Mouse (Mus musculus): Measurements from ENCODE around the gene Capzb. TPM values are rescaled to one million over a fixed set of nuclear protein-coding genes. Genes with fewer than 3 reads are reported as not detected.
A peak's percentile ranks its signal among the peaks of the same experiment; 100 is the strongest.

Gene Capzb
- polyA plus RNA-seq, 1 experiment from 2014 or later = 382 TPM

DNA sequence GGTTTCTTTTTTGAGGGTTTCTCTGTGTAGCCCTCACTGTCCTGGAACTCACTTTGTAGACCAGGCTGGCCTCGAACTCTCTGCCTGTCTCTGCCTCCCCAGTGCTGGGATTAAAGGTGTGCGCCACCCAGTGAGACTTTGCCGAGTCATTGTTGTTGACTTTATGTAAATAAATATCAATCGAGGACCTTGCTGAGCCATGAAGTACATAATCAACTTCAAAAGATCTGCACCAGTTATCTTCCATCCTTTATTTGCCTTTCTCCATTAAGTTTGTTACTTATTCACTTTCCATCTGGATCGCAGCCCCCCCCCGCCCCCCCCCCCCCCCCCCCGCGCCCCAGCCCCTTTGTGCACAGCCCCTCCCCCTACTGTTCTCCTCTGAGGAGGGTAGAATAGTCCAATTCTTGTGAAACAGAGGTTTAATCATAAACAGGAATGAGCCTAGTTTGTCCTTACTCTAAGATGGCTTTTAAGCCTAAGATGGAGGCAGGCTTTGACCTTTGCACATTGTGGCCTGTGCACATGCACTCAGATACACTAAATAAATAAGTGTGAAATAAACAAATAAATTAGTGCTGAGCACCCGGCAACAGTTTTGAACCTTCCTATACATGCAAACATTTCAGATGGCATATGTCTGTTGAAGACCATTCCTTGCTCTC lies 142.1 kb downstream of the Capzb start:
- 69% methylated on average over 7 of the region's 9 CpGs for WGBS
- Histone ChIP-seq H3K27ac (ENCODE audit: low read length) (no peak overlapping the region), H3K36me3 (ENCODE audit: control insufficient read depth, insufficient read depth) (no peaks in the 10 kb centered on the region), H3K4me3 (ENCODE audit: low read length) (no peak overlapping the region), H3K27me3 (ENCODE audit: control insufficient read depth, insufficient read depth, low read length) (peaks cover 2% of the 10 kb centered on the region; the same call in 1 of the 2 replicates), H3K9me3 (replicated peaks; ENCODE audit: control insufficient read depth, low read length) (no peaks in the 10 kb centered on the region), H3K4me2 (ENCODE audit: low read depth, low read length) (no peak overlapping the region), H3K4me1 (ENCODE audit: control insufficient read depth, insufficient read depth, low read length) (no peaks in the 10 kb centered on the region), H3K9ac (ENCODE audit: low read length) (no peak overlapping the region)
- ATAC-seq (replicated peaks; ENCODE audit: extremely low read depth, insufficient read depth, low FRiP score) = no peak

DNA sequence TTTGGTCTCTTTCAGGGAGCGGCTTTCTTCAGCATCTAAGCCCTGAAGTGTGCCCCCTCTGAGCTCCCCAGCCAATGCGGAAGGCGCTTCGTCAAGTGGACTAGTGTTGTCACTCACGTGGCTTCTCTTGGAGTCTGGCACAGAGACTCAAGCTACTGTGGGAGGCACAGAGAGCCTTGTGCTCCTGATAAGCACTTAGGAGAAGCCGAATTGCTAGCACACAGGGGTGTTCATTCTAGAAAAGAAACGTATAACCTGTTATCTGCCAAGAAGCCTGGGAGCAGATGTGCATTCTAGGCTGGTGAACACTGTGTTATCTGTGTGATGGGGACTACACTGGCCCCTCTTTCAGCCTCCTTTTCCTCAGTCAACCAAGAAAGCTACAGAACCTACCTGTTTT lies 142.8 kb downstream of the Capzb start:
- ATAC-seq (replicated peaks; ENCODE audit: extremely low read depth, insufficient read depth, low FRiP score) = no peak
- Histone ChIP-seq H3K4me1 (ENCODE audit: control insufficient read depth, insufficient read depth, low read length) (no peaks in the 10 kb centered on the region), H3K36me3 (ENCODE audit: control insufficient read depth, insufficient read depth) (no peaks in the 10 kb centered on the region), H3K4me2 (ENCODE audit: low read depth, low read length) (no peak overlapping the region), H3K9me3 (replicated peaks; ENCODE audit: control insufficient read depth, low read length) (no peaks in the 10 kb centered on the region), H3K27me3 (ENCODE audit: control insufficient read depth, insufficient read depth, low read length) (peaks cover 2% of the 10 kb centered on the region; the same call in 1 of the 2 replicates), H3K27ac (ENCODE audit: low read length) (no peak overlapping the region), H3K4me3 (ENCODE audit: low read length) (no peak overlapping the region), H3K9ac (ENCODE audit: low read length) (no peak overlapping the region)
- WGBS = 36% methylated on average over 7 of the region's 7 CpGs

DNA sequence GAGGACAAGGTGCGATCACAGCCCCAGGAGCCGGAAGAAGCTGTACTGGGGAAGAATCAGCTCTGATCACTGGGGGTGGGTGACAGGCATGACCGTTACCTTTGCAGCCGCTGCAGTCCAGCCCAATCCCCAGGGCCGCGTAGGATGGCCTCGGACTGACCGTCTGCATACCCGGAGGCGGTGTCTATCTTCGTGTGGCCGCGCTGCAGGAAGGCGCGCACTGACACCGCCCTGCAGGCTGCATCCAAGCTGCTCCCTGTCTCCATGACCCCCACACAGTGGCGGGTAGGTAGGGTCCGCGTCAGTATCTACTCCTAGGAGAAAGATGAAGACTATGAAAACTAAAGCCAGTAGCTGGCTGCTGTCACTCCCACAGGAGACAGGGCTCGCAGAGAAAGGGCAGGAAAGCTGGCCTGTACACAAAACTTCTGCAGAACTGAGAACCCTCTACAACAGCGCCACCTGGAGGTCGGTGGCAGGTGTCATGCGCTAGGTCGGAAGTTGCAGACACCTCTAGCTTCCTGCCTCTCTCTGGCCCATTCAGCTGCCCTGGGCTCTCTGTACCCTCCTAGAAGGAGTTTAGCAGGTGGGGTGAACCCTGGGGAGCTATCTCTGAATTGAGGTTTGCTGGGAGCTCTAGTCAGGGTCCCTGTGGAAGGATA lies 144.3 kb downstream of the Capzb start:
- WGBS = 13% methylated on average over 24 of the region's 24 CpGs
- H3K9ac ChIP-seq (ENCODE audit: low read length) = peak overlapping the region; percentile 62
- no peaks in the 10 kb centered on the region for H3K9me3 ChIP-seq (replicated peaks; ENCODE audit: control insufficient read depth, low read length)
- peak; percentile 75 for ATAC-seq (replicated peaks; ENCODE audit: extremely low read depth, insufficient read depth, low FRiP score)
- H3K27me3 ChIP-seq (ENCODE audit: control insufficient read depth, insufficient read depth, low read length) = 0 out of 2 replicates have a peak, but pooled peaks cover 2% of the 10 kb centered on the region
- H3K4me1 ChIP-seq (ENCODE audit: control insufficient read depth, insufficient read depth, low read length) = no peaks in the 10 kb centered on the region
- no peaks in the 10 kb centered on the region for H3K36me3 ChIP-seq (ENCODE audit: control insufficient read depth, insufficient read depth)
- H3K4me2 ChIP-seq (ENCODE audit: low read depth, low read length) = peak overlapping the region; percentile 75
- no peak overlapping the region for H3K27ac ChIP-seq (ENCODE audit: low read length)
- peak overlapping the region; percentile 41 for H3K4me3 ChIP-seq (ENCODE audit: low read length)

DNA sequence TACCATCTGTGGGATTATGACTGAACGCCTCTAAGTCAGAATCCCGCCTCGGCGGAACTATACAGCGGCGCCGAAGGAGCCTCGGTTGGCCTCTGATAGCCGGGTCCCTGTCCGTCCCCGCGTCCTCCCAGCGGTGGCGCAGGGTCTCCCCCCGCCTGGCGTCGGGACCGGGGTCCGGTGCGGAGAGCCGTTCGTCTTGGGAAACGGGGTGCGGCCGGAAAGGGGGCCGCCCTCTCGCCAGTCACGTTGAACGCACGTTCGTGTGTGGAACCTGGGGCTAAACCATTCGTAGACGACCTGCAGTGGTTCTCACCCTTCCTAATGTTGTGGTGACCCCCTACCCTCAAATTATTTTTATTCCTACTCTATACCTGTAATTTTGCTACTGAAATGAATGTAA lies 145.4 kb downstream of the Capzb start:
- H3K4me1 ChIP-seq (ENCODE audit: control insufficient read depth, insufficient read depth, low read length) = no peaks in the 10 kb centered on the region
- H3K9me3 ChIP-seq (replicated peaks; ENCODE audit: control insufficient read depth, low read length) = no peaks in the 10 kb centered on the region
- H3K4me3 ChIP-seq (ENCODE audit: low read length) = no peak overlapping the region
- H3K4me2 ChIP-seq (ENCODE audit: low read depth, low read length) = no peak overlapping the region
- no peaks in the 10 kb centered on the region for H3K36me3 ChIP-seq (ENCODE audit: control insufficient read depth, insufficient read depth)
- no peak overlapping the region for H3K27ac ChIP-seq (ENCODE audit: low read length)
- no peak for ATAC-seq (replicated peaks; ENCODE audit: extremely low read depth, insufficient read depth, low FRiP score)
- H3K9ac ChIP-seq (ENCODE audit: low read length) = no peak overlapping the region
- H3K27me3 ChIP-seq (ENCODE audit: control insufficient read depth, insufficient read depth, low read length) = 0 out of 2 replicates have a peak, but pooled peaks cover 2% of the 10 kb centered on the region
- 44% methylated on average over 33 of the region's 33 CpGs for WGBS

DNA sequence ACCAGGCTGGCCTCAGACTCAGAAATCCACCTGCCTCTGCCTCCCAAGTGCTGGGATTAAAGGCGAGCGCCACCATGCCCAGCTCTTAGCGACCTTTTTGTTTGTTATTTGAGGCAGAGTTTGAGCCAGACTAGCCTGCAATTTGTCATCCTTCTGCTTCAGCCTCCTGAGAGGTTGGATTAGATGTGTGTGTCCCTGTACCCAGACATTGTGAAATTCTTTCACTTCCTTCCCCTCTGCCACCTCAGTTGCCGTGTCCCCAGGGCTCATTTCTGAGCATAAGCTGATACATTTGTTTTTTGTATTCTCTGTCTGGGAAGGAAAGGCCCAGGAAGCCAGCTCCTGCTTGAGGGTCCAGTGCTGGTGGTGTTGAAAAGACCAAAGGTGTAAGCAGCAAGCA lies 148.1 kb downstream of the Capzb start:
- Histone ChIP-seq H3K4me1 (ENCODE audit: control insufficient read depth, insufficient read depth, low read length) (no peaks in the 10 kb centered on the region), H3K4me2 (ENCODE audit: low read depth, low read length) (no peak overlapping the region), H3K27me3 (ENCODE audit: control insufficient read depth, insufficient read depth, low read length) (0 out of 2 replicates have a peak, but pooled peaks cover 2% of the 10 kb centered on the region), H3K9me3 (replicated peaks; ENCODE audit: control insufficient read depth, low read length) (no peaks in the 10 kb centered on the region), H3K9ac (ENCODE audit: low read length) (no peak overlapping the region), H3K36me3 (ENCODE audit: control insufficient read depth, insufficient read depth) (no peaks in the 10 kb centered on the region), H3K27ac (ENCODE audit: low read length) (no peak overlapping the region), H3K4me3 (ENCODE audit: low read length) (no peak overlapping the region)
- ATAC-seq (replicated peaks; ENCODE audit: extremely low read depth, insufficient read depth, low FRiP score) = no peak
- 78% methylated on average over 4 of the region's 4 CpGs for WGBS

Small RNA genes lying within 50 kb of the gene (microRNA-seq; reads per million reads assigned to microRNA genes)
- gene Gm24245 (6.3 reads per million, percentile 21 among the genes with 10 or more reads in this experiment), gene Gm25732 (1.4 reads per million)

Other genes with a start within 250 kb of the Capzb start
- gene Rnf186, start 225.8 kb upstream of the Capzb start, polyA plus RNA-seq (2015; fragmentation: Nextera tagmentation; extraction: Ambion mirVana) = 0.29 and 0.66 TPM in 2 replicates
- gene Tmco4, start 220.0 kb upstream of the Capzb start, polyA plus RNA-seq (2015; fragmentation: Nextera tagmentation; extraction: Ambion mirVana) = 7.0 and 8.3 TPM in 2 replicates
- not detected in 2 replicates for gene Htr6, start 117.3 kb upstream of the Capzb start, polyA plus RNA-seq (2015; fragmentation: Nextera tagmentation; extraction: Ambion mirVana)
- gene Nbl1, start 99.9 kb upstream of the Capzb start, polyA plus RNA-seq (2015; fragmentation: Nextera tagmentation; extraction: Ambion mirVana) = 25.8 and 28.9 TPM in 2 replicates
- gene Minos1, start 61.8 kb upstream of the Capzb start, polyA plus RNA-seq (2015; fragmentation: Nextera tagmentation; extraction: Ambion mirVana) = 640 and 697 TPM in 2 replicates
- gene Pqlc2, start 117.8 kb downstream of the Capzb start, polyA plus RNA-seq (2015; fragmentation: Nextera tagmentation; extraction: Ambion mirVana) = 8.9 and 9.3 TPM in 2 replicates
- gene Akr7a5, start 117.8 kb downstream of the Capzb start, polyA plus RNA-seq (2015; fragmentation: Nextera tagmentation; extraction: Ambion mirVana) = 72.1 and 74.5 TPM in 2 replicates
- gene Mrto4, start 159.7 kb downstream of the Capzb start, polyA plus RNA-seq (2015; fragmentation: Nextera tagmentation; extraction: Ambion mirVana) = 68.7 and 72.9 TPM in 2 replicates
- gene Emc1, start 159.7 kb downstream of the Capzb start, polyA plus RNA-seq (2015; fragmentation: Nextera tagmentation; extraction: Ambion mirVana) = 38.2 and 38.7 TPM in 2 replicates
- 58.0 and 62.2 TPM in 2 replicates for gene Ubr4, start 159.7 kb downstream of the Capzb start, polyA plus RNA-seq (2015; fragmentation: Nextera tagmentation; extraction: Ambion mirVana)

All from heart, embryonic 16.5 days (tissue).